ENCODE assay signal across 8 mouse cellular contexts in genomic region chr5:114772456-114773203, GRCm38 (mm10). TPM values are rescaled to one million over a fixed set of nuclear protein-coding genes. Genes with fewer than 3 reads are reported as not detected.
DNase-seq lines count a peak whose midpoint lies in the region; ATAC-seq lines count a peak whose summit lies in the region.

No protein-coding gene starts in this region.

- H3K4me1 ChIP-seq in heart, embryonic 11.5 days (ENCODE audit: control insufficient read depth, insufficient read depth, low read length), result peaks cover 20% of the 10 kb centered on the region
- peaks cover 25% of the 10 kb centered on the region for H3K4me1 ChIP-seq in kidney, embryonic 16.5 days (ENCODE audit: insufficient read depth, low read length)

- no peaks in the 10 kb centered on the region for H3K9me3 ChIP-seq in heart, embryonic 11.5 days (replicated peaks; ENCODE audit: control insufficient read depth, low read length)
- H3K9me3 ChIP-seq in kidney, embryonic 16.5 days (ENCODE audit: low read length), result no peaks in the 10 kb centered on the region

- peak overlapping the region; percentile 100 for H3K4me3 ChIP-seq in heart, embryonic 11.5 days (ENCODE audit: low read depth, low read length)
- peak overlapping the region; percentile 85 for H3K4me3 ChIP-seq in kidney, embryonic 16.5 days (ENCODE audit: low read length)

- peak; percentile 61 for ATAC-seq in heart, embryonic 11.5 days (replicated peaks; ENCODE audit: insufficient number of reproducible peaks, low FRiP score, low TSS enrichment)
- ATAC-seq in kidney, embryonic 16.5 days (ENCODE audit: low FRiP score, low TSS enrichment), result peak; percentile 73

- peak overlapping the region; percentile 94 for H3K4me2 ChIP-seq in heart, embryonic 11.5 days
- peak overlapping the region; percentile 98 for H3K4me2 ChIP-seq in kidney, embryonic 16.5 days (replicated peaks; ENCODE audit: low read depth, low read length)

- H3K9ac ChIP-seq in heart, embryonic 11.5 days (ENCODE audit: low read depth, low read length), result peak overlapping the region; percentile 95
- H3K9ac ChIP-seq in kidney, embryonic 16.5 days (replicated peaks; ENCODE audit: low read length), result peak overlapping the region; percentile 96

- WGBS in heart, embryonic 11.5 days (ENCODE audit: insufficient replicate concordance), result 1% methylated on average over 42 of the region's 57 CpGs
- under 1% methylated on average over 39 of the region's 57 CpGs for WGBS in kidney, embryonic 16.5 days

- peak; percentile 47 for DNase-seq in 3134 (ENCODE audit: extremely low read depth, insufficient read length, low spot score)
- peak; percentile 61 for DNase-seq in NIH3T3 (ENCODE audit: low read depth)
- peak; percentile 54 for DNase-seq in embryo, embryonic 9.5 days (ENCODE audit: extremely low spot score)
- DNase-seq in lung, postnatal 36 days, result peak; percentile 65
- DNase-seq in spleen, postnatal 14 days (ENCODE audit: low spot score in 2 of 2), result peak; percentile 59 to 66
- no peak for DNase-seq in layer of hippocampus, postnatal 25 days (ENCODE audit: extremely low spot score in 1 of 2, low spot score in 1 of 2)

- H3K27ac ChIP-seq in heart, embryonic 11.5 days (ENCODE audit: low read depth, low read length), result peak overlapping the region; percentile 90; the same call in 1 of the 2 replicates
- H3K27ac ChIP-seq in kidney, embryonic 16.5 days (ENCODE audit: low read length), result peak overlapping the region; percentile 74

- no peaks in the 10 kb centered on the region for H3K36me3 ChIP-seq in heart, embryonic 11.5 days (ENCODE audit: control insufficient read depth, insufficient read depth, low read length)
- no peaks in the 10 kb centered on the region for H3K36me3 ChIP-seq in kidney, embryonic 16.5 days (ENCODE audit: insufficient read depth, low read length)

- H3K27me3 ChIP-seq in heart, embryonic 11.5 days (ENCODE audit: control insufficient read depth, insufficient read depth, low read length), result no peaks in the 10 kb centered on the region
- no peaks in the 10 kb centered on the region for H3K27me3 ChIP-seq in kidney, embryonic 16.5 days (ENCODE audit: insufficient read depth, low read length)

RNA-seq across cellular contexts. Expression of gene Ankrd13a, which starts 1.8 kb away (rescaled TPM):
- 37.6 and 39.7 TPM in 2 replicates for polyA plus RNA-seq in heart, embryonic 11.5 days (2014; fragmentation: Nextera tagmentation; extraction: Ambion mirVana)
- 15.6 and 33.9 TPM in 2 replicates for polyA plus RNA-seq in kidney, embryonic 16.5 days (2015; fragmentation: Nextera tagmentation; extraction: Ambion mirVana)
- 10 to 100 TPM; 41.1 to 43.1 TPM for total RNA-seq in layer of hippocampus, postnatal 25 days (2021)

RNA-seq across cellular contexts. Expression of gene Git2, which starts 2.7 kb away (rescaled TPM):
- polyA plus RNA-seq in heart, embryonic 11.5 days (2014; fragmentation: Nextera tagmentation; extraction: Ambion mirVana), result 28.9 and 30.6 TPM in 2 replicates
- 45.7 and 50.1 TPM in 2 replicates for polyA plus RNA-seq in kidney, embryonic 16.5 days (2015; fragmentation: Nextera tagmentation; extraction: Ambion mirVana)
- 10 to 100 TPM; 35.9 to 47.2 TPM for total RNA-seq in layer of hippocampus, postnatal 25 days (2021)

RNA-seq across cellular contexts. Expression of gene 1500011B03Rik, which starts 50.6 kb away (rescaled TPM):
- polyA plus RNA-seq in heart, embryonic 11.5 days (2014; fragmentation: Nextera tagmentation; extraction: Ambion mirVana), result 62.7 and 63.7 TPM in 2 replicates
- 105 and 111 TPM in 2 replicates for polyA plus RNA-seq in kidney, embryonic 16.5 days (2015; fragmentation: Nextera tagmentation; extraction: Ambion mirVana)
- total RNA-seq in layer of hippocampus, postnatal 25 days (2021), result 100 to 1,000 TPM; 162 to 172 TPM

Comparison
In these comparisons a context has a peak if more than half of its experiments do, and no peak if none do; other contexts are left out.
1. DNase-seq: peak in 3134 (single experiment), NIH3T3 (single experiment), embryo, embryonic 9.5 days (single experiment), lung, postnatal 36 days (single experiment) and spleen, postnatal 14 days (2 of 2); none in layer of hippocampus, postnatal 25 days (0 of 2).